Mouse (Mus musculus) neural tube, embryonic 12.5 days (tissue): Measurements from ENCODE around the gene Kcnc3. TPM values are rescaled to one million over a fixed set of nuclear protein-coding genes. Genes with fewer than 3 reads are reported as not detected.

Source experiments
- polyA plus RNA-seq: library from polyadenylated mRNA; unstranded; fragments of >200 nt; fragmentation: Nextera tagmentation; extraction: Ambion mirVana; gene quantifications from 2 replicates; pipeline ENCODE4 v1.2.1, GENCODE M21; 2016

Gene Kcnc3
- polyA plus RNA-seq, 1 experiment from 2014 or later = 2.6 TPM

Other genes starting within 250 kb of the Kcnc3 start
- gene Syt3, start 206.6 kb upstream of the Kcnc3 start, polyA plus RNA-seq = 10.0 and 10.2 TPM in 2 replicates
- gene 1700008O03Rik, start 204.8 kb upstream of the Kcnc3 start, polyA plus RNA-seq = 1.0 and 1.1 TPM in 2 replicates
- gene Lrrc4b, start 161.6 kb upstream of the Kcnc3 start, polyA plus RNA-seq = 10.4 and 12.6 TPM in 2 replicates
- gene Aspdh, start 125.3 kb upstream of the Kcnc3 start, polyA plus RNA-seq = 1.3 and 3.8 TPM in 2 replicates
- gene Josd2, start 122.7 kb upstream of the Kcnc3 start, polyA plus RNA-seq = 61.5 and 61.7 TPM in 2 replicates
- gene Emc10, start 94.1 kb upstream of the Kcnc3 start, polyA plus RNA-seq = 135 and 136 TPM in 2 replicates
- gene Fam71e1, start 94.1 kb upstream of the Kcnc3 start, polyA plus RNA-seq = 26.3 and 28.1 TPM in 2 replicates
- 0.11 and 0.14 TPM in 2 replicates for gene Mybpc2, start 66.0 kb upstream of the Kcnc3 start, polyA plus RNA-seq
- 0.11 TPM in 1 of 2 replicates, not detected in the other for gene Spib, start 58.6 kb upstream of the Kcnc3 start, polyA plus RNA-seq
- 65.2 and 66.4 TPM in 2 replicates for gene Pold1, start 41.8 kb upstream of the Kcnc3 start, polyA plus RNA-seq
- gene Nr1h2, start 36.7 kb upstream of the Kcnc3 start, polyA plus RNA-seq = 69.5 and 71.2 TPM in 2 replicates
- gene Napsa, start 18.3 kb upstream of the Kcnc3 start, polyA plus RNA-seq = 0.74 and 1.5 TPM in 2 replicates
- 2.5 and 3.4 TPM in 2 replicates for gene Myh14, start 80.2 kb downstream of the Kcnc3 start, polyA plus RNA-seq
- gene Izumo2, start 118.1 kb downstream of the Kcnc3 start, polyA plus RNA-seq = not detected in 2 replicates
- gene Vrk3, start 157.7 kb downstream of the Kcnc3 start, polyA plus RNA-seq = 35.2 and 37.8 TPM in 2 replicates
- 1.5 and 2.0 TPM in 2 replicates for gene Zfp473, start 160.4 kb downstream of the Kcnc3 start, polyA plus RNA-seq
- 71.3 and 74.7 TPM in 2 replicates for gene Nup62, start 225.4 kb downstream of the Kcnc3 start, polyA plus RNA-seq
- 1.5 and 1.6 TPM in 2 replicates for gene Il4i1, start 225.7 kb downstream of the Kcnc3 start, polyA plus RNA-seq
- gene Atf5, start 226.0 kb downstream of the Kcnc3 start, polyA plus RNA-seq = 4.8 and 5.1 TPM in 2 replicates